ENCODE assay signal across 12 mouse cellular contexts in genomic region chr5:136291562-136291961, GRCm38 (mm10). TPM values are rescaled to one million over a fixed set of nuclear protein-coding genes. Genes with fewer than 3 reads are reported as not detected.
A peak's percentile ranks its signal among the peaks of the same experiment; 100 is the strongest.
DNase-seq lines count a peak whose midpoint lies in the region.
"Had no signal": no experiment of that assay in that cellular context is flagged by ENCODE, and none has a peak within 500 bp of the region (broad histone marks: within the 10 kb centered on the region; RNA-seq: fewer than 3 reads in every experiment).

No protein-coding gene starts in this region.

- DNase-seq in cerebellum, postnatal 14 days, result peak; percentile 29 to 38
- DNase-seq in cerebellum, adult 11 months, result no peak
- DNase-seq in heart, postnatal 10 days, result peak; percentile 39 to 44
- no peak for DNase-seq in heart, adult 8-10 months (ENCODE audit: low spot score)
- peak; percentile 43 for DNase-seq in lung, postnatal 14 days
- DNase-seq in lung, postnatal 4 days, result no peak
- DNase-seq: adrenal gland, postnatal 25 days; B cell, adult 2 months; embryo, embryonic 11 days; gastrocnemius, postnatal 10 days; kidney, postnatal 25 days; liver had no signal

- intact Hi-C loops in heart, postnatal 10 days (cut with DNase I), result no loop called here

RNA-seq across cellular contexts. Expression of gene Sh2b2, which starts 45.2 kb away (rescaled TPM):
- total RNA-seq in heart, postnatal 10 days (2021), result 1 to 10 TPM; 2.0 to 3.3 TPM
- total RNA-seq in heart, adult 8-10 months (2022), result under 1 TPM; 0.24 to 0.82 (median 0.53) TPM

Comparison
In these comparisons a context has a peak if more than half of its experiments do, and no peak if none do; other contexts are left out.
1. DNase-seq: peak in cerebellum, postnatal 14 days (2 of 2), heart, postnatal 10 days (2 of 2) and lung, postnatal 14 days (single experiment); none in cerebellum, adult 11 months (single experiment), heart, adult 8-10 months (single experiment) and lung, postnatal 4 days (0 of 2).